Mouse (Mus musculus) MEL (cell line): ENCODE measurements around the gene Ttc30a1. TPM values are rescaled to one million over a fixed set of nuclear protein-coding genes. Genes with fewer than 3 reads are reported as not detected.
A peak's percentile ranks its signal among the peaks of the same experiment; 100 is the strongest.
"Not testable (repeated sequence)": the region's sequence is repeated elsewhere in the genome, so short reads cannot be mapped to it uniquely, and the experiment has no call there.

ENCODE experiments used
- DNase-seq: peaks from one replicate; pipeline ENCODE4 v3.0.0; 2011; ENCODE audit warnings: low read depth, low spot score
- H3K27ac ChIP-seq: 2 replicates; pipeline ENCODE4 v1.5.1; 2012; ENCODE audit warnings: low read depth, mild to moderate bottlenecking, control low read depth, low read length, moderate library complexity; ENCODE audit not compliant: control insufficient read depth
- H3K27me3 ChIP-seq, 2 experiments: fragments of 150-350 bp in 1 of 2; sonication (generic) in 1 of 2; 2 replicates each; pipeline ENCODE4 v1.6.1; 2012; ENCODE audit warnings: low read length in 2 of 2, mild to moderate bottlenecking in 2 of 2, improper control_type of control experiment in 1 of 2, moderate library complexity in 1 of 2; ENCODE audit not compliant: insufficient read depth in 2 of 2, control insufficient read depth in 1 of 2
- H3K36me3 ChIP-seq, 2 experiments: 2 replicates each; pipeline ENCODE4 v1.6.1; 2012 to 2014; ENCODE audit warnings: low read length in 2 of 2, improper control_type of control experiment in 1 of 2, inconsistent platforms in 1 of 2, mild to moderate bottlenecking in 1 of 2; ENCODE audit not compliant: insufficient read depth in 2 of 2, control insufficient read depth in 1 of 2
- H3K4me1 ChIP-seq, 2 experiments: fragments of 150-350 bp in 1 of 2; sonication (generic) in 1 of 2; 2 replicates each; pipeline ENCODE4 v1.6.1; 2012; ENCODE audit warnings: low read length in 2 of 2, improper control_type of control experiment in 1 of 2, mild to moderate bottlenecking in 1 of 2; ENCODE audit not compliant: insufficient read depth in 2 of 2, control insufficient read depth in 1 of 2
- H3K4me3 ChIP-seq, 2 experiments: fragments of 150-350 bp in 1 of 2; sonication (generic) in 1 of 2; 2 replicates each; pipeline ENCODE4 v1.5.1; 2012; ENCODE audit warnings: low read depth in 2 of 2, low read length in 2 of 2, mild to moderate bottlenecking in 2 of 2, moderate library complexity in 2 of 2, control low read depth in 1 of 2, improper control_type of control experiment in 1 of 2; ENCODE audit not compliant: control insufficient read depth in 1 of 2, insufficient read depth in 1 of 2
- H3K79me2 ChIP-seq: 2 replicates; pipeline ENCODE4 v1.6.1; 2012; ENCODE audit warnings: mild to moderate bottlenecking, low read length, moderate library complexity; ENCODE audit not compliant: control insufficient read depth, poor library complexity, insufficient read depth
- H3K9ac ChIP-seq: 2 replicates; pipeline ENCODE4 v1.6.1; 2012; ENCODE audit warnings: low read depth, mild to moderate bottlenecking, control low read depth, low read length, moderate library complexity; ENCODE audit not compliant: control insufficient read depth, poor library complexity, severe bottlenecking
- H3K9me3 ChIP-seq: fragments of 150-350 bp; sonication (generic); replicated peaks from 2 replicates; pipeline ENCODE4 v1.6.1; 2012; ENCODE audit warnings: mild to moderate bottlenecking, low read length, improper control_type of control experiment, moderate library complexity; ENCODE audit not compliant: insufficient read depth
- CHD1 ChIP-seq: IDR thresholded peaks from 2 replicates; pipeline ENCODE4 v1.6.1; 2012; ENCODE audit warnings: low read depth, mild to moderate bottlenecking, inconsistent platforms, low read length, improper control_type of control experiment
- GABPA ChIP-seq: IDR thresholded peaks from 2 replicates; pipeline ENCODE4 v1.6.1; 2012; ENCODE audit warnings: low read depth, mild to moderate bottlenecking, inconsistent platforms, low read length, improper control_type of control experiment, moderate library complexity
- MAZ ChIP-seq: IDR thresholded peaks from 2 replicates; pipeline ENCODE4 v1.6.1; 2012; ENCODE audit warnings: low read depth, mild to moderate bottlenecking, inconsistent platforms, low read length, improper control_type of control experiment
- MYB ChIP-seq: IDR thresholded peaks from 2 replicates; pipeline ENCODE4 v1.6.1; 2011; ENCODE audit warnings: mild to moderate bottlenecking, low read depth, low read length, improper control_type of control experiment
- POLR2AphosphoS2 ChIP-seq: IDR thresholded peaks from 2 replicates; pipeline ENCODE4 v1.6.1; 2011; ENCODE audit warnings: low read length, improper control_type of control experiment
- POLR2AphosphoS5 ChIP-seq: IDR thresholded peaks from 2 replicates; pipeline ENCODE4 v1.6.1; 2012; ENCODE audit warnings: low read depth, borderline replicate concordance, mild to moderate bottlenecking, inconsistent platforms, low read length, moderate library complexity, mixed read lengths
- ZNF384 ChIP-seq: IDR thresholded peaks from 2 replicates; pipeline ENCODE4 v1.6.1; 2012; ENCODE audit warnings: low read depth, mild to moderate bottlenecking, inconsistent platforms, low read length, improper control_type of control experiment
- polyA plus RNA-seq, 2 experiments: library from polyadenylated mRNA; stranded (reverse) in 1 of 2; unstranded in 1 of 2; fragments of >175 nt in 1 of 2; fragments of >200 nt in 1 of 2; gene quantifications; 2 replicates each; pipeline versions ENCODE4 v1.2.1 to v1.2.4; 2012; ENCODE audit warnings: low replicate concordance in 2 of 2, low read depth in 1 of 2; ENCODE audit not compliant: insufficient read length in 2 of 2, insufficient read depth in 1 of 2, missing spikeins in 1 of 2
- total RNA-seq: library from RNA; depleted of rRNA; stranded (reverse); fragments of 300-350 nt; gene quantifications from 2 replicates; pipeline ENCODE4 v1.2.3, GENCODE M21; 2012

The Ttc30a1 gene
- total and polyA plus RNA-seq, 3 experiments, result not detected

- no peak for DNase-seq
- Histone ChIP-seq H3K27me3 (no peaks in the 10 kb centered on the region), H3K79me2 (no peaks in the 10 kb centered on the region), H3K9ac (no peak overlapping the region), H3K4me3 (no peak overlapping the region), H3K36me3 (no peaks in the 10 kb centered on the region), H3K4me1 (no peaks in the 10 kb centered on the region), H3K9me3 (no peaks in the 10 kb centered on the region), H3K27ac (no peak overlapping the region)
- TF ChIP-seq POLR2AphosphoS5 (no peak), MYB (no peak), MAZ (no peak), POLR2AphosphoS2 (no peak), GABPA (no peak), CHD1 (no peak)
These were observed 859 bp upstream of the Ttc30a1 start for GRCm38 (mm10) chr2:75982626-75983025.

- not testable (repeated sequence) for H3K4me1 ChIP-seq, H3K4me3 ChIP-seq, H3K36me3 ChIP-seq, H3K9me3 ChIP-seq, DNase-seq, H3K27me3 ChIP-seq, H3K9ac ChIP-seq, H3K79me2 ChIP-seq, H3K27ac ChIP-seq
These were observed 781 bp downstream of the Ttc30a1 start for GRCm38 (mm10) chr2:75980933-75981439.

- H3K79me2 ChIP-seq, H3K27ac ChIP-seq, H3K4me1 ChIP-seq, H3K9ac ChIP-seq, H3K9me3 ChIP-seq, H3K27me3 ChIP-seq, H3K4me3 ChIP-seq, H3K36me3 ChIP-seq: not testable (repeated sequence)
- TF ChIP-seq ZNF384, result peak; percentile 12; the same call in 1 of the 2 replicates
- peak; percentile 9 for DNase-seq
These were observed 3.9 kb downstream of the Ttc30a1 start, which contains the start of gene Ttc30a2 for GRCm38 (mm10) chr2:75977752-75978368. TSS of gene Ttc30a2 (minus strand) at chr2:75978170.

GRCm38 (mm10) chr2:75976070-75976469 lies 5.7 kb downstream of the Ttc30a1 start:
- not testable (repeated sequence) for H3K9me3 ChIP-seq, H3K4me3 ChIP-seq, H3K36me3 ChIP-seq, DNase-seq, H3K9ac ChIP-seq, H3K79me2 ChIP-seq, H3K27ac ChIP-seq, H3K4me1 ChIP-seq, H3K27me3 ChIP-seq
